In genomic region chr13:20288393-20288792, GRCm38 (mm10) we compare ENCODE assay signal across 9 mouse cellular contexts.
DNase-seq lines count a peak whose midpoint lies in the region; ATAC-seq lines count a peak whose summit lies in the region.
"Had no signal": no experiment of that assay in that cellular context is flagged by ENCODE, and none has a peak within 500 bp of the region (broad histone marks: within the 10 kb centered on the region; RNA-seq: fewer than 3 reads in every experiment).

No protein-coding gene starts in this region.

- no peak overlapping the region for H3K27ac ChIP-seq in heart, embryonic 10.5 days

- WGBS in heart, embryonic 10.5 days = 70% methylated on average over 7 of the region's 7 CpGs

- DNase-seq in heart, adult 11 months = peak; percentile 99
- DNase-seq in heart, embryonic 10.5 days (ENCODE audit: low spot score) = no peak
- DNase-seq in embryo, embryonic 11.5 days (ENCODE audit: low read depth, low spot score) = peak; percentile 30
- peak; percentile 46 to 50 for DNase-seq in heart, postnatal 14 days
- DNase-seq in lung, postnatal 14 days = peak; percentile 44
- no peak for DNase-seq in adrenal gland, adult 18-20 months (ENCODE audit: low spot score in 2 of 2)
- no peak for DNase-seq in adipocyte (ENCODE audit: low spot score)

- no peak overlapping the region for H3K4me3 ChIP-seq in heart, embryonic 10.5 days

- no peaks in the 10 kb centered on the region for H3K36me3 ChIP-seq in heart, embryonic 10.5 days

- no peaks in the 10 kb centered on the region for H3K27me3 ChIP-seq in heart, embryonic 10.5 days (ENCODE audit: insufficient read depth, poor library complexity, severe bottlenecking)
- H3K27me3 ChIP-seq: CH12.LX had no signal

- no peaks in the 10 kb centered on the region for H3K9me3 ChIP-seq in heart, embryonic 10.5 days

- intact Hi-C loops in heart, postnatal 14 days (cut with DNase I) = no loop called here

- no peak for ATAC-seq in frontal cortex, adult (ENCODE audit: low TSS enrichment)

- no peaks in the 10 kb centered on the region for H3K4me1 ChIP-seq in heart, embryonic 10.5 days

Comparison
In these comparisons a context has a peak if more than half of its experiments do, and no peak if none do; other contexts are left out.
1. DNase-seq: peak in heart, adult 11 months (single experiment), embryo, embryonic 11.5 days (single experiment), heart, postnatal 14 days (2 of 2) and lung, postnatal 14 days (single experiment); none in heart, embryonic 10.5 days (single experiment), adrenal gland, adult 18-20 months (0 of 2) and adipocyte (single experiment).